Mouse (Mus musculus) intestine, postnatal 0 days (tissue): ENCODE measurements around the gene Tef. TPM values are rescaled to one million over a fixed set of nuclear protein-coding genes. Genes with fewer than 3 reads are reported as not detected.

Source experiments
- ATAC-seq: fragments of 200-750 bp; cut with Nextera tagmentation; 2 replicates; pipeline ENCODE4 v1.8.0; 2017; ENCODE audit warnings: mild to moderate bottlenecking, moderate TSS enrichment, moderate library complexity
- H3K27ac ChIP-seq: fragments of 300-500 bp; sonication (generic); 2 replicates; pipeline ENCODE4 v1.5.1; 2014; ENCODE audit warnings: mild to moderate bottlenecking, low read depth, low read length, moderate library complexity
- H3K27me3 ChIP-seq: fragments of 300-500 bp; sonication (generic); replicated peaks from 2 replicates; pipeline ENCODE4 v1.6.1; 2014; ENCODE audit warnings: low read length, mixed read lengths; ENCODE audit not compliant: control insufficient read depth, insufficient read depth
- H3K36me3 ChIP-seq: fragments of 300-500 bp; sonication (generic); 2 replicates; pipeline ENCODE4 v1.6.1; 2014; ENCODE audit warnings: mild to moderate bottlenecking, moderate library complexity; ENCODE audit not compliant: control insufficient read depth, insufficient read depth
- H3K4me1 ChIP-seq: fragments of 300-500 bp; sonication (generic); replicated peaks from 2 replicates; pipeline ENCODE4 v1.6.1; 2014; ENCODE audit warnings: antibody characterized with exemption, low read length, mixed read lengths; ENCODE audit not compliant: control insufficient read depth, insufficient read depth
- H3K4me2 ChIP-seq: fragments of 300-500 bp; sonication (generic); replicated peaks from 2 replicates; pipeline ENCODE4 v1.6.1; 2014; ENCODE audit warnings: low read depth, mild to moderate bottlenecking, moderate library complexity
- H3K4me3 ChIP-seq: fragments of 300-500 bp; sonication (generic); 2 replicates; pipeline ENCODE4 v1.5.1; 2014; ENCODE audit warnings: low read depth, low read length
- H3K9ac ChIP-seq: fragments of 300-500 bp; sonication (generic); 2 replicates; pipeline ENCODE4 v1.6.1; 2014; ENCODE audit warnings: mild to moderate bottlenecking, low read depth, low read length
- H3K9me3 ChIP-seq: fragments of 300-500 bp; sonication (generic); 2 replicates; pipeline ENCODE4 v1.6.1; 2016; ENCODE audit warnings: mixed run types; ENCODE audit not compliant: control insufficient read depth
- CTCF ChIP-seq: sonication (generic); IDR thresholded peaks from 2 replicates; pipeline ENCODE4 v1.5.1; 2016; ENCODE audit warnings: low read depth, mild to moderate bottlenecking, control low read depth, antibody characterized with exemption, moderate library complexity
- WGBS: fragments of 180-500 bp; shearing (Covaris S2); extraction: QIAGEN DNeasy Blood & Tissue Kit; methylation state at CpG from one replicate; pipeline ENCODE4 v1.1.7; 2014; 5-methylcytosine and 5-hydroxymethylcytosine counted together
- polyA plus RNA-seq: library from polyadenylated mRNA; unstranded; fragments of >200 nt; fragmentation: Nextera tagmentation; extraction: Ambion mirVana; gene quantifications from 2 replicates; pipeline ENCODE4 v1.2.1, GENCODE M21; 2015

Tef gene
- polyA plus RNA-seq, 1 experiment from 2014 or later, result 13.4 TPM

- ATAC-seq, result no peak
- 91% methylated on average over 15 of the region's 15 CpGs for WGBS
- H3K4me3 ChIP-seq, result no peak overlapping the region
- H3K27me3 ChIP-seq, result peaks cover 20% of the 10 kb centered on the region; the same call in 1 of the 2 replicates
- H3K9me3 ChIP-seq, result no peaks in the 10 kb centered on the region
- H3K4me2 ChIP-seq, result no peak overlapping the region
- H3K9ac ChIP-seq, result no peak overlapping the region
- peaks cover 51% of the 10 kb centered on the region for H3K36me3 ChIP-seq
- no peaks in the 10 kb centered on the region for H3K4me1 ChIP-seq
- H3K27ac ChIP-seq, result no peak overlapping the region
- TF ChIP-seq CTCF, result no peak
Measured at GRCm38 (mm10) chr15:81774505-81775171, 27.6 kb upstream of the Tef start.

DNA sequence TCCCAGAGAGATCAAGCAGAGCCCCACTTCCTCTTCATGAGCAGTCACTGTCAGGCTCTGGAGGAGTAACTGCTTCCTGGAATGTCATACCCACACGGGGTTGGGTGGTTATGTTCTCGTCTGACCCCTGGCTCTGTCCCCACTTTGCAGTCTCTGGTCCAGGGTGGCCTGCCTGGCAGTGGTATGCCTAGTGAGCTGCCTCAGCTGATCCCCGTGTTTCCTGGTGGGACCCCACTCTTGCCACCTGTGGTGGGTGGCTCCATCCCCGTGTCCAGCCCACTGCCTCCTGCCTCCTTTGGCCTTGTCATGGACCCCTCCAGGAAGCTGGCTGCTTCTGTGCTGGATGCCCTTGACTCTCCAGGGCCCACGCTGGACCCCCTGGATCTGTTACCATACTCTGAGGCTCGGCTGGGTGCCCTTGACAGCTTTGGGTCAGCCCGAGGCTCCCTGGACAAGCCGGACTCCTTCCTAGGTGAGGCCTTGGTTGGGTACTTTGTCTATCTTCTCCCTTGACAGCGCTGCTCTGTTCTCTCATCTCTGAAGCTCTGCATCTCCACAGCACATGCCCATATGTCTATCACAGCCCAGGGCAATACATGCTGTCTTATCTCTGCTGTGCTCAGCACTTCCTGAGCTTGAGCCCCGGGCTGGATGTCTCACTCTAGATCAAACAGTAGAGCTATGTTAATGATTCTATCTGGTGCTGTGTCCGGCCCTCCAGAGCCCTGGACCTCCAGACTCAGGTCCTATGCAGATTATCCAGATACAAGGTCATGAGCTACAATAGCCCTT lies 25.4 kb upstream of the Tef start:
- H3K4me2 ChIP-seq, result no peak overlapping the region
- TF ChIP-seq CTCF, result no peak
- no peak overlapping the region for H3K9ac ChIP-seq
- peaks cover 15% of the 10 kb centered on the region; the same call in 1 of the 2 replicates for H3K27me3 ChIP-seq
- 81% methylated on average over 11 of the region's 11 CpGs for WGBS
- H3K9me3 ChIP-seq, result no peaks in the 10 kb centered on the region
- no peaks in the 10 kb centered on the region for H3K4me1 ChIP-seq
- no peak overlapping the region for H3K4me3 ChIP-seq
- ATAC-seq, result no peak
- H3K36me3 ChIP-seq, result peaks cover 50% of the 10 kb centered on the region; the same call in 1 of the 2 replicates
- H3K27ac ChIP-seq, result no peak overlapping the region

- Histone ChIP-seq H3K4me3 (no peak overlapping the region), H3K4me2 (no peak overlapping the region), H3K4me1 (no peaks in the 10 kb centered on the region), H3K27me3 (no peaks in the 10 kb centered on the region; the same call in 1 of the 2 replicates), H3K27ac (no peak overlapping the region), H3K9ac (no peak overlapping the region), H3K36me3 (peaks cover 53% of the 10 kb centered on the region; the same call in 1 of the 2 replicates), H3K9me3 (no peaks in the 10 kb centered on the region)
- no peak for TF ChIP-seq CTCF
- 80% methylated on average over 7 of the region's 7 CpGs for WGBS
- no peak for ATAC-seq
Measured at GRCm38 (mm10) chr15:81781816-81782215, 20.4 kb upstream of the Tef start.

DNA sequence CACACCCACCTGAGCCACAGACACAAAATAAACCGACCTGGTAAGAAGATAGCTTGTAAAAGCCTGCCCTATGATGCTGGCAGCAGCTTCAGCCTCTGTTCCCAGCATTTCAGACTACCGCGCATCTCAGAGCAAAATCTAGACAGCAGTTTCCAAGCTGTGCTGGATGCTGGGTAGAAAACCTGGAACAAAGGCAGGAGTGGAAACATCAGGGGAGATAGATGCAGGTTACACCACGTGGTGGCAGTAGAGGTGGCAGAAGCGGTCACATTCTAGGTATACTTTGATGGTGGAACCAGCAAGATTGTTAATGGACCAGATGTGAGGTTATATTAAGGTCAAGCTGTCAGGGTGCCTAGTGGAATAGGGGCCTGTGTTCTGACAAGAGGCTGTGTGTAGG lies 17.5 kb upstream of the Tef start:
- Histone ChIP-seq H3K4me2 (no peak overlapping the region), H3K4me3 (no peak overlapping the region), H3K9me3 (no peaks in the 10 kb centered on the region), H3K36me3 (peaks cover 46% of the 10 kb centered on the region), H3K4me1 (no peaks in the 10 kb centered on the region), H3K27ac (no peak overlapping the region), H3K9ac (no peak overlapping the region), H3K27me3 (no peaks in the 10 kb centered on the region; the same call in 1 of the 2 replicates)
- TF ChIP-seq CTCF, result peak; percentile 73
- ATAC-seq, result no peak
- WGBS, result 54% methylated on average over 5 of the region's 5 CpGs

- no peak overlapping the region for H3K4me2 ChIP-seq
- no peak overlapping the region for H3K9ac ChIP-seq
- H3K4me1 ChIP-seq, result no peaks in the 10 kb centered on the region
- H3K4me3 ChIP-seq, result no peak overlapping the region
- H3K27ac ChIP-seq, result no peak overlapping the region
- no peak for ATAC-seq
- no peaks in the 10 kb centered on the region for H3K9me3 ChIP-seq
- WGBS, result 96% methylated on average over 8 of the region's 8 CpGs
- peaks cover 43% of the 10 kb centered on the region for H3K36me3 ChIP-seq
- no peak for TF ChIP-seq CTCF
- H3K27me3 ChIP-seq, result no peaks in the 10 kb centered on the region; the same call in 1 of the 2 replicates
Measured at GRCm38 (mm10) chr15:81785701-81786100, 16.5 kb upstream of the Tef start.

DNA sequence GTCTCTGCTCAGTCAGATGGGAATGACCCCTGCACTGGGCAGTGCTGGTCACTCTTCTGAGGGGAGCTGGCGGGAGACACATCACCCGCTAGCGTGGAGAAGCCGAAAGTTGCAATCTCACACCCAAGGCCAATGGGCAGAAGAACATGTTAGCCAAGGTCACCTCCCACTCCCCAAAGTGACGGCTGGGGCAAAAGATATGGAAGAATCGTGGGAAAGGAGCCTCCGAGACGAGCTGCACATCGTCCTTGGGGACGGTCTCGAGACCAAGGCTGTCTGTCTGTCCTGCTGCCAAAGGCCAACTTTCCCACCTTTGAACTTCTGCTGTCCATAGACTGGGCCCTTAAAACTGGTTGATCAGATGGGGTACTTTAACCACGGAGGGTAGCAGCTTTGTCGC lies 14.7 kb upstream of the Tef start:
- Histone ChIP-seq H3K27ac (no peak overlapping the region), H3K4me2 (no peak overlapping the region), H3K9me3 (no peaks in the 10 kb centered on the region), H3K4me1 (no peaks in the 10 kb centered on the region), H3K27me3 (no peaks in the 10 kb centered on the region; the same call in 1 of the 2 replicates), H3K36me3 (peaks cover 49% of the 10 kb centered on the region), H3K9ac (no peak overlapping the region), H3K4me3 (no peak overlapping the region)
- no peak for TF ChIP-seq CTCF
- no peak for ATAC-seq
- WGBS, result 97% methylated on average over 13 of the region's 13 CpGs
